Mouse (Mus musculus) megakaryocyte, embryonic 14.5 days (primary cell): ENCODE measurements around the gene Zcchc4.

Experiments
- FLI1 ChIP-seq: IDR thresholded peaks from 2 replicates; pipeline ENCODE4 v1.6.1; 2012; ENCODE audit warnings: low read length, inconsistent platforms, mixed read lengths
- GATA1 ChIP-seq: IDR thresholded peaks from 3 replicates; pipeline ENCODE4 v1.6.1; 2012; ENCODE audit warnings: mixed read lengths, low read length, inconsistent platforms, borderline replicate concordance

DNA sequence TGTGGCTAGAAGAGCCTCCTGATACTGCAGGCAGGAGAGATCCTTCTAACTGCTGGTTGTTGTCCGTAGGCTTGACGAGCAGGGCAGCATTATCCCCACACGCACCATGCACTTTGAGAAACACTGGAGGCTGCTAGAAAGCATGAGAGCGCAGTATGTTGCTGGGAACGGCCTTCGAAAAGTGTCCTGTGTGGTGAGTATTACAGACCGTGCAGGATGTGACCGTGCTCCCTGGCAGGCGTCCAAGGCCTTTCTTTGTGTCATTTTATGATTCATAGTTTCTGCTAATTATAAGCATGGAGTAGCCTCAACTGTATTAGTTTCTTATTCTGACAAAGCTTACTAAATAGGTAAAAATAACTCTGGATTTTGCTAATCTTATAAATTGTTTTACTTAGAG, 90.6 kb downstream of the Zcchc4 start:
- TF ChIP-seq GATA1 (no peak), FLI1 (no peak)
